Mouse (Mus musculus) neural tube, embryonic 14.5 days (tissue): ENCODE measurements around the gene Mapk12. TPM values are rescaled to one million over a fixed set of nuclear protein-coding genes. Genes with fewer than 3 reads are reported as not detected.

ENCODE experiments used
- ATAC-seq: fragments of 200-750 bp; cut with Nextera tagmentation; 2 replicates; pipeline ENCODE4 v1.8.0; 2017; ENCODE audit warnings: low read depth, mild to moderate bottlenecking, moderate TSS enrichment, moderate library complexity
- H3K27ac ChIP-seq: fragments of 300-500 bp; sonication (generic); 2 replicates; pipeline ENCODE4 v1.5.1; 2014; ENCODE audit warnings: low read depth, mild to moderate bottlenecking, control low read depth, low read length, moderate library complexity, mixed read lengths
- H3K27me3 ChIP-seq: fragments of 300-500 bp; sonication (generic); 2 replicates; pipeline ENCODE4 v1.6.1; 2014; ENCODE audit warnings: low read length; ENCODE audit not compliant: control insufficient read depth, insufficient read depth
- H3K36me3 ChIP-seq: fragments of 300-500 bp; sonication (generic); 2 replicates; pipeline ENCODE4 v1.6.1; 2014; ENCODE audit warnings: low read length, mixed read lengths; ENCODE audit not compliant: control insufficient read depth, insufficient read depth
- H3K4me1 ChIP-seq: fragments of 300-500 bp; sonication (generic); 2 replicates; pipeline ENCODE4 v1.6.1; 2014; ENCODE audit warnings: low read length; ENCODE audit not compliant: control insufficient read depth, insufficient read depth
- H3K4me2 ChIP-seq: fragments of 300-500 bp; sonication (generic); 2 replicates; pipeline ENCODE4 v1.6.1; 2014; ENCODE audit warnings: mild to moderate bottlenecking, low read depth, low read length, control low read depth
- H3K4me3 ChIP-seq: fragments of 300-500 bp; sonication (generic); 2 replicates; pipeline ENCODE4 v1.5.1; 2014; ENCODE audit warnings: low read depth, low read length, control low read depth, mixed read lengths
- H3K9ac ChIP-seq: fragments of 300-500 bp; sonication (generic); replicated peaks from 2 replicates; pipeline ENCODE4 v1.6.1; 2014; ENCODE audit warnings: low read depth, mild to moderate bottlenecking, control low read depth, low read length, mixed read lengths
- H3K9me3 ChIP-seq: fragments of 300-500 bp; sonication (generic); 2 replicates; pipeline ENCODE4 v1.6.1; 2016; ENCODE audit warnings: low read length; ENCODE audit not compliant: control insufficient read depth
- WGBS: fragments of 180-500 bp; shearing (Covaris S2); extraction: QIAGEN DNeasy Blood & Tissue Kit; methylation state at CpG from one replicate; pipeline ENCODE4 v1.1.7; 2014; 5-methylcytosine and 5-hydroxymethylcytosine counted together
- polyA plus RNA-seq: library from polyadenylated mRNA; unstranded; fragments of >200 nt; fragmentation: Nextera tagmentation; extraction: Ambion mirVana; gene quantifications from 2 replicates; pipeline ENCODE4 v1.2.1, GENCODE M21; 2014

Mapk12 gene
- polyA plus RNA-seq, 1 experiment from 2014 or later: 2.9 TPM

DNA sequence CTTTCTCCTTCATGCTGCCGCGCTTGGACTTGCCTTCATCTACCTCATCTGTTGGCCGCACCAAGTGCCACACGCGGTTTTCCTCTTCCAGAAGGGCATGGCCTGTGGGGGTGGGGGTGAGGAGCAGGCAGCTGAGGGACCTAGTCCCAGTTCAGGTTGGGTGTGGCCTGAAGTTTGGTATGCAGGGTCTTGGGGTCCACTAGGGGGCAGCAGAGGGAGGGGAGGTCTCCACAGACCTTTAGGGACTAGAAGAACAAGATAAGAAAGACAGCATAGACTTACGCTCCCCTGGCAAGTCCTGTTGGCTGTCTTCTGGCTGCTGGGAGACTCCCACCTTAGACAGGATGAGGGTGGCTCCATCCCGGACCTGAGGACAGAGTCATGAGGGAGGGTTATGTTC is 17.5 kb upstream of the Mapk12 start:
- no peak overlapping the region for H3K9ac ChIP-seq
- H3K36me3 ChIP-seq: peaks cover 87% of the 10 kb centered on the region
- no peaks in the 10 kb centered on the region for H3K4me1 ChIP-seq
- H3K4me3 ChIP-seq: no peak overlapping the region
- no peak overlapping the region for H3K4me2 ChIP-seq
- no peak overlapping the region for H3K27ac ChIP-seq
- ATAC-seq: no peak
- no peaks in the 10 kb centered on the region for H3K27me3 ChIP-seq
- H3K9me3 ChIP-seq: no peaks in the 10 kb centered on the region
- WGBS: 68% methylated on average over 7 of the region's 7 CpGs

DNA sequence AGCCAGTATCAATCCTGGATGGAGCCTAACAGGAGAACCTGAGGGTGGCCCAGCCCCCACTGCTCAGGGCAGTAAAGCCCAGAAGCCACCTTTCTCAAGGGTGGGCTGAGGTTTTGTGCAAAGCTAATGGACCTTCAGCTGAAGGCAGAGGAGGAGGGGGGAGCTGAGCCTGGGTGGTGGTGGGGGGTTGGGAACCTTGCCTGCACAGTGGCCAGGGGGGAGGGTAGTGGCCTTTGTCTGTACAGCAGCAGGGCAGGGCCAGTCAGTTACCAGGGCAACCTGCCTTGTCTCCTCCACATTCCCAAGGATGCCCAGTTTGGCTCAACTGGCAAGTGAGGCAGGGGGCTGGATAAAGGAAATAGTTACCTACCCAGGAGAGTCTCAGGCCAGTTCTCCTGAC is 11.8 kb upstream of the Mapk12 start:
- H3K36me3 ChIP-seq: peaks cover 31% of the 10 kb centered on the region
- peak; percentile 52; the same call in 1 of the 2 replicates for ATAC-seq
- no peak overlapping the region for H3K27ac ChIP-seq

DNA sequence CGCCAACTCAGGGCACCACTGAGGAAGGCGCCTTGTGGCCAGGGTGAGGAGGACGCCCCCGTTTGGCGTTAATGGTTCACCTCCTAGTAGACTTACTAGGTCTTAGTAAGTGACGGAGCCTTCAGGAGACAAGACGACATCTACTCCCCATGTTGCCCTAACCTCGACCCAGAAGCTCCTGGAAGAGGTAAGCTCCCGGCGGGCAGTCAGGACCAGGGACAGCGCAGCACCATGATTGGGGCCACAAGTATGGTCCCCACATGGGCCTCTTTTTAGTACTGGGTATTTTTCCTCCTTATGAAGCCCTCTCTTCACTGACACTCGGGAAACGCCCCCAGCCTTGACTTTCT is 9.5 kb upstream of the Mapk12 start:
- Histone ChIP-seq H3K9ac (peak overlapping the region; percentile 86; the same call in 1 of the 2 replicates), H3K27me3 (no peaks in the 10 kb centered on the region), H3K4me2 (peak overlapping the region; percentile 87), H3K9me3 (no peaks in the 10 kb centered on the region), H3K36me3 (peaks cover 11% of the 10 kb centered on the region), H3K4me3 (peak overlapping the region; percentile 79), H3K4me1 (peaks cover 27% of the 10 kb centered on the region), H3K27ac (no peak overlapping the region; the same call in 1 of the 2 replicates)
- WGBS: 3% methylated on average over 13 of the region's 13 CpGs
- no peak for ATAC-seq

More for the DNA sequence above, 11.8 kb upstream of the Mapk12 start:
- no peak overlapping the region for H3K4me3 ChIP-seq
- H3K27me3 ChIP-seq: no peaks in the 10 kb centered on the region
- no peaks in the 10 kb centered on the region for H3K9me3 ChIP-seq
- no peak overlapping the region for H3K9ac ChIP-seq
- no peak overlapping the region for H3K4me2 ChIP-seq
- H3K4me1 ChIP-seq: peaks cover 18% of the 10 kb centered on the region

DNA sequence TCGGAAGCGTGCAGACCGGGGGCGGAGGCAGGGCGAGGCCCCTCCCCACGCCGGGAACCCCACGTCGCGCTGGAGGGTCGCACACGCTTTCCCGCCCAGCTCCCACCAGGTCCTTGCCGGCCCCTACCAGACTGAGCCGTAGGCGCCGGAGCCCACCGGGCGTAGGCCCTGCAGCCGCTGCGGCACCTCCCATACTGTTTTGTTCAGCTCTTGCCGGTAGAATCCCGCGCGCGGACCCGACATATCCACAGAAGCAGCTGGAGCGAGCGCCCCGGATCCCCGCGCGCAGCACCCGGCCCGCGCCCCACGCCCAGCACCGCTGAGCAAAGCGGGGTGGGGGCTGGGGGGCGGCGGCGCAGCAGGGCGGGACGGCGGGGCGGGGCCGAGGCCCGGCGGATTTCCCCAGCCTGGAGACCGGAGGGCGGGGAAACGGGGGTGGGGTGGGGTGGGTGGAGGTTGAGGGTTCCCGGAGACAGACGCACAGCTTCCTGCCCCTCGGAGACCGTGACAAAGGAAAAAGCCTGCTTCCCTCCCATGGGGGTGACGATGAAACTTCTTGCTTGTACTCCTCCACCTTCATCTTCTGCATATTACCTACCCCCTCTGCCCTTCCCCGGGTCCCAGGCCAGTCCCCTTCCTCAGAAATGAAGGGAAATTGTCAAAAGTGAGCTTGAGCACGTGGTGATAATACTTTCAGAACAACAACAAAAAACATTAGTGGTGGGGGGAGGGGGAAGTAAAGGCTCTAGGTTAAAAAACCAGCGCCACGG is 9.0 kb upstream of the Mapk12 start, which contains the start of gene Mapk11:
Gene Mapk11, minus strand, starts transcription at position 358 of the 770 bp plus-strand sequence.
- under 1% methylated on average over 39 of the region's 61 CpGs for WGBS
- ATAC-seq: peak; percentile 62
- H3K9me3 ChIP-seq: no peaks in the 10 kb centered on the region
- H3K27ac ChIP-seq: peak within 1 kb of the TSS; percentile 85
- peak within 1 kb of the TSS; percentile 86 for H3K9ac ChIP-seq
- H3K4me2 ChIP-seq: peak within 1 kb of the TSS; percentile 87
- peaks cover 9% of the 10 kb centered on the region for H3K36me3 ChIP-seq
- no peaks in the 10 kb centered on the region for H3K27me3 ChIP-seq
- H3K4me3 ChIP-seq: peak within 1 kb of the TSS; percentile 79
- H3K4me1 ChIP-seq: peaks cover 27% of the 10 kb centered on the region

DNA sequence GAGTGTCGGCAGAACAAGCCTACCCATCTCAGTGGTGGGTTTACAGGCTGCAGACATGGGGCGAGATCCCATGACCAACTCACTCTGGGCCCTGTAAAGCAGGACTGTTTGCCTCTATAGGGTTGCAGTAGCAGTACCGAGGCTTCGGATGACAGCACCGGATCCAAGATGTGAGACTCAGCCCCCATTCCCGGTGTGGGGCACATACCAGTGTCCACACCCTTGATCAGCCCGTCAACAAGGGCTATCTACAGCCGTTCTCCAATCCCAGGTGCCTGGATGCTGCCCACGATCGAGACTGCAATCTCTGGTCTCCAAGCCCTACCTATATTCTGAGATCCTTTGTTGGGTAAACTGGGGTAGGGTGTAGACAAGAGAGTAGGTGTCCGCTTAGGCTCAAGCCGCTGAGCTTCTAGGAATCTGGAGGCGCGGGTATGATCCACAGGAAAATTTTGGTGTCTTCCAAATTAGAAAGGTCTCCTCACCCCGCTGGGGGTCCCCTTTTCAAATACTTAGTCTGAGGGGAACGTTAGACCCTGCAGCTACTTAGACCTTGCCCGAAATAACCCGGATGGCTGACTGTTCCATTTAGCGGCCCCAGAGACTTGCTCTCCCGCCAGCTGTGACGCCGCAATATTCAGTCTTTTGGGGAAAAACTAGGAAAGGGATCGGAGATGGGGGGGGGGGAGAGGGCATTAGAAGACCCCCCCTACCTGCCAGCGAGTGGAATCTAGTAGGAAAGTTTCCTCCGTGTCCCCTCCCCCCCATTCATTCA is 8.2 kb upstream of the Mapk12 start:
- H3K9ac ChIP-seq: peak overlapping the region; percentile 86
- peak overlapping the region; percentile 85 for H3K27ac ChIP-seq
- peaks cover 12% of the 10 kb centered on the region; the same call in 1 of the 2 replicates for H3K36me3 ChIP-seq
- H3K4me2 ChIP-seq: peak overlapping the region; percentile 87
- peak; percentile 3; the same call in 1 of the 2 replicates for ATAC-seq
- peaks cover 27% of the 10 kb centered on the region for H3K4me1 ChIP-seq
- H3K27me3 ChIP-seq: no peaks in the 10 kb centered on the region
- H3K4me3 ChIP-seq: peak overlapping the region; percentile 79
- H3K9me3 ChIP-seq: no peaks in the 10 kb centered on the region
- 4% methylated on average over 25 of the region's 25 CpGs for WGBS

DNA sequence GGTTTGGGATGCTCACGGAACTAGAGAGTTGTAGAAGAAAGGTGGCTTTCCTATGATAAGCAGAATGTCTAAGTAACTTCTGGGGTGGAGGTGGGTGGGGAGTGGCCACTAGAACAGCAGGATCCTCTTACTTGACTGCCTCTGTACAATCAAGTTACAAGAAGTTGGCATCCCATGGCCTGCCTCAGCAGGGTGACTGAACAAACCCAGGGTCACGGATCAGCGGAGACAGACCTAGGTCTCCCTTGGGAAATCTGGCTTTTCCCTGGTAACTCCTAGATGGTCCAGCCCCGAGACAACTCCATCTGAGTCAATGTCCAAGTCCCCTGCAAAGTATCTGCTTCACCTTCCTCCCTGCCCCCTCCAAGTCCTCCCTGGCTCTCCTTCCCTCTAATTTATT is 7.4 kb upstream of the Mapk12 start:
- peak overlapping the region; percentile 87 for H3K4me2 ChIP-seq
- no peaks in the 10 kb centered on the region for H3K9me3 ChIP-seq
- H3K4me1 ChIP-seq: peaks cover 27% of the 10 kb centered on the region
- peak overlapping the region; percentile 79; the same call in 1 of the 2 replicates for H3K4me3 ChIP-seq
- 45% methylated on average over 4 of the region's 4 CpGs for WGBS
- no peak overlapping the region for H3K27ac ChIP-seq
- H3K9ac ChIP-seq: peak overlapping the region; percentile 86; the same call in 1 of the 2 replicates
- ATAC-seq: no peak
- H3K27me3 ChIP-seq: no peaks in the 10 kb centered on the region
- H3K36me3 ChIP-seq: 0 out of 2 replicates have a peak, but pooled peaks cover 9% of the 10 kb centered on the region

DNA sequence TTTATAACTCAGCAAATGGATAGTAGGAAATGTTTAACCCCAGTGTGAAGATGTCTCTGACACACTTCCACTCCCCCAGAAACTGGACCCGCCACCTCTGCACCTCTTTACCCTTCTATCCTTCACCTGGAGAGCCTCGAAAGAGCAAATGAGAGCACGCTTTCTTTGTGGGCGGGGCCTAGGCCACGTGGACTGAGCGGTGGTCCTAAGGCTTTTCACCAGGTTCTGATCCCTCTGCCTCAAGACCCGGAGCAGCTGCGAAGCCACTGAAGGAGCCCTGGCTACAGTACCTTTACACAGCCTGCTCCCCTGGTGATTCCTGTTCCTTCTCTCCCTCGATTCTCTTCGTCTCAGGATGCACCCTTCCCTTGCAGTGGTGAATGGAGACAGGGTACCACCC is 7.0 kb upstream of the Mapk12 start:
- H3K4me2 ChIP-seq: peak overlapping the region; percentile 87
- 17% methylated on average over 10 of the region's 10 CpGs for WGBS
- no peaks in the 10 kb centered on the region for H3K27me3 ChIP-seq
- H3K4me1 ChIP-seq: peaks cover 27% of the 10 kb centered on the region
- peak overlapping the region; percentile 79; the same call in 1 of the 2 replicates for H3K4me3 ChIP-seq
- no peak for ATAC-seq
- H3K9ac ChIP-seq: no peak overlapping the region
- H3K9me3 ChIP-seq: no peaks in the 10 kb centered on the region
- no peak overlapping the region for H3K27ac ChIP-seq
- H3K36me3 ChIP-seq: 0 out of 2 replicates have a peak, but pooled peaks cover 9% of the 10 kb centered on the region

DNA sequence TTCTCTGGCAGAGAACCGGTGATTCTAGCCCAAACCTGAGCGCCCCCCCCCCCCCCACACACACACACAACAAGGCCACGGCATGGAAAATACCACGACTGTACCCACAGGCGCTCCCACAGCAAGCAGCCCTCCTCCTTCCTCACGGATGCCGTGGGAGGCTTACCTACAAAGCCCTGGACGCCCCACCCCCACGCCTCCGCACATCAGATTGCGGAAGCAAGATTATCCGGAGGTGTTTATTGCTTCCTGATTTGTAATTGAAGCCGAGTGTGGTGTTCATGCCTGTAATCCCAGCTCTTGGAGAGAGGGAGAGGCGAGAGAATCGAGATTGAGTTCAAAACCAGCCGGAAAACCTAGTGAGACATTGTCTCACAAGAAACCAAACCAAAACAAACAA is 6.5 kb upstream of the Mapk12 start:
- peak overlapping the region; percentile 87 for H3K4me2 ChIP-seq
- peak overlapping the region; percentile 79 for H3K4me3 ChIP-seq
- ATAC-seq: no peak
- WGBS: 7% methylated on average over 15 of the region's 16 CpGs
- no peaks in the 10 kb centered on the region for H3K27me3 ChIP-seq
- H3K4me1 ChIP-seq: peaks cover 23% of the 10 kb centered on the region
- peak overlapping the region; percentile 70 for H3K27ac ChIP-seq
- H3K36me3 ChIP-seq: 0 out of 2 replicates have a peak, but pooled peaks cover 9% of the 10 kb centered on the region
- H3K9ac ChIP-seq: peak overlapping the region; percentile 63
- H3K9me3 ChIP-seq: no peaks in the 10 kb centered on the region
